8 mouse cellular contexts compared by ENCODE assay signal in genomic region chr3:146813624-146814023, GRCm38 (mm10). TPM values are rescaled to one million over a fixed set of nuclear protein-coding genes. Genes with fewer than 3 reads are reported as not detected.
DNase-seq lines count a peak whose midpoint lies in the region; ATAC-seq and TF ChIP-seq lines count a peak whose summit lies in the region.
"Had no signal": no experiment of that assay in that cellular context is flagged by ENCODE, and none has a peak within 500 bp of the region (broad histone marks: within the 10 kb centered on the region; RNA-seq: fewer than 3 reads in every experiment).

No protein-coding gene starts in this region.

- no peaks in the 10 kb centered on the region for H3K27me3 ChIP-seq in lung, embryonic 15.5 days
- no peaks in the 10 kb centered on the region for H3K27me3 ChIP-seq in limb, embryonic 10.5 days (ENCODE audit: low read depth, poor library complexity, severe bottlenecking)
- H3K27me3 ChIP-seq in neural tube, embryonic 15.5 days (replicated peaks): no peaks in the 10 kb centered on the region

- TF ChIP-seq CTCF in embryonic fibroblast, embryonic 13.5 days (IDR thresholded peaks at IDR 0.05; ENCODE audit: borderline replicate concordance, insufficient read depth, low read length): no peak

- H3K4me1 ChIP-seq in lung, embryonic 15.5 days: peaks cover 4% of the 10 kb centered on the region; the same call in 1 of the 2 replicates
- H3K4me1 ChIP-seq in embryonic fibroblast, embryonic 13.5 days (ENCODE audit: control insufficient read depth, insufficient read depth, low read length): no peaks in the 10 kb centered on the region
- H3K4me1 ChIP-seq in limb, embryonic 10.5 days: peaks cover 13% of the 10 kb centered on the region; the same call in 1 of the 2 replicates
- H3K4me1 ChIP-seq in neural tube, embryonic 15.5 days: peaks cover 27% of the 10 kb centered on the region

- WGBS in lung, embryonic 15.5 days: 41% methylated on average over 7 of the region's 7 CpGs
- WGBS in limb, embryonic 10.5 days: 70% methylated on average over 7 of the region's 7 CpGs
- 61% methylated on average over 7 of the region's 7 CpGs for WGBS in neural tube, embryonic 15.5 days

- no peaks in the 10 kb centered on the region for H3K36me3 ChIP-seq in lung, embryonic 15.5 days
- H3K36me3 ChIP-seq in limb, embryonic 10.5 days: peaks cover 7% of the 10 kb centered on the region
- no peaks in the 10 kb centered on the region for H3K36me3 ChIP-seq in neural tube, embryonic 15.5 days

- H3K27ac ChIP-seq in lung, embryonic 15.5 days: no peak overlapping the region
- H3K27ac ChIP-seq in embryonic fibroblast, embryonic 13.5 days (ENCODE audit: insufficient read depth, low read length): peak overlapping the region; percentile 32; the same call in 1 of the 2 replicates
- H3K27ac ChIP-seq in limb, embryonic 10.5 days: peak overlapping the region; percentile 97; the same call in 1 of the 2 replicates
- peak overlapping the region; percentile 99 for H3K27ac ChIP-seq in neural tube, embryonic 15.5 days (replicated peaks)

- H3K4me2 ChIP-seq in lung, embryonic 15.5 days: peak overlapping the region; percentile 83
- peak overlapping the region; percentile 84 for H3K4me2 ChIP-seq in neural tube, embryonic 15.5 days

- no peaks in the 10 kb centered on the region for H3K9me3 ChIP-seq in lung, embryonic 15.5 days
- no peaks in the 10 kb centered on the region for H3K9me3 ChIP-seq in limb, embryonic 10.5 days (replicated peaks)
- H3K9me3 ChIP-seq in neural tube, embryonic 15.5 days (replicated peaks): no peaks in the 10 kb centered on the region

- DNase-seq in lung, postnatal 10 days: no peak
- DNase-seq in limb, embryonic 10.5 days (ENCODE audit: low spot score): no peak
- DNase-seq in frontal cortex, postnatal 14 days (ENCODE audit: low spot score in 2 of 2): no peak
- DNase-seq in right cerebral cortex, adult 2 months (ENCODE audit: low spot score in 2 of 2): no peak
- DNase-seq: layer of hippocampus, adult 9-11 months had no signal

- peak overlapping the region; percentile 84 for H3K4me3 ChIP-seq in lung, embryonic 15.5 days
- peak overlapping the region; percentile 97 for H3K4me3 ChIP-seq in embryonic fibroblast, embryonic 13.5 days (ENCODE audit: insufficient read depth, low read length)
- peak overlapping the region; percentile 95 for H3K4me3 ChIP-seq in limb, embryonic 10.5 days
- H3K4me3 ChIP-seq in neural tube, embryonic 15.5 days (replicated peaks): peak overlapping the region; percentile 95

- H3K9ac ChIP-seq in lung, embryonic 15.5 days: peak overlapping the region; percentile 88
- peak overlapping the region; percentile 96 for H3K9ac ChIP-seq in neural tube, embryonic 15.5 days (replicated peaks)

- TF ChIP-seq POLR2A in embryonic fibroblast, embryonic 13.5 days (IDR thresholded peaks at IDR 0.05; ENCODE audit: low read depth, low read length): no peak

- ATAC-seq in lung, embryonic 15.5 days (ENCODE audit: borderline replicate concordance, extremely low read depth, low FRiP score, low TSS enrichment): no peak
- no peak for ATAC-seq in neural tube, embryonic 15.5 days (ENCODE audit: low FRiP score)

RNA-seq across cellular contexts. Expression of gene Prkacb, which starts 0.8 kb away (rescaled TPM):
- 63.3 and 64.5 TPM in 2 replicates for polyA plus RNA-seq in lung, embryonic 15.5 days (2015; fragmentation: Nextera tagmentation; extraction: Ambion mirVana)
- polyA plus RNA-seq in embryonic fibroblast, embryonic 13.5 days (2011; ENCODE audit: insufficient read length, low read depth, missing spikeins): 56.9 and 78.5 TPM in 2 replicates
- polyA plus RNA-seq in limb, embryonic 10.5 days (2016; fragmentation: Nextera tagmentation; extraction: Ambion mirVana): 62.3 and 76.2 TPM in 2 replicates
- polyA plus RNA-seq in neural tube, embryonic 15.5 days (2015; fragmentation: Nextera tagmentation; extraction: Ambion mirVana): 169 and 193 TPM in 2 replicates

RNA-seq across cellular contexts. Expression of gene Ttll7, which starts 38.5 kb away (rescaled TPM):
- polyA plus RNA-seq in lung, embryonic 15.5 days (2015; fragmentation: Nextera tagmentation; extraction: Ambion mirVana): 3.4 and 3.5 TPM in 2 replicates
- 7.0 and 7.5 TPM in 2 replicates for polyA plus RNA-seq in embryonic fibroblast, embryonic 13.5 days (2011; ENCODE audit: insufficient read length, low read depth, missing spikeins)
- polyA plus RNA-seq in limb, embryonic 10.5 days (2016; fragmentation: Nextera tagmentation; extraction: Ambion mirVana): 1.0 TPM in 2 replicates
- 8.9 and 11.4 TPM in 2 replicates for polyA plus RNA-seq in neural tube, embryonic 15.5 days (2015; fragmentation: Nextera tagmentation; extraction: Ambion mirVana)
